Mouse (Mus musculus) hindbrain, embryonic 11.5 days (tissue): ENCODE data around the gene Psmc5. TPM values are rescaled to one million over a fixed set of nuclear protein-coding genes. Genes with fewer than 3 reads are reported as not detected.

ENCODE experiments used
- ATAC-seq: fragments of 200-750 bp; cut with Nextera tagmentation; 2 replicates; pipeline ENCODE4 v1.8.0; 2017; ENCODE audit warnings: mild to moderate bottlenecking, moderate TSS enrichment, moderate library complexity; ENCODE audit not compliant: low FRiP score
- DNase-seq: peaks from one replicate; pipeline ENCODE4 v3.0.0-alpha.2; 2015; ENCODE audit warnings: low spot score
- H3K27ac ChIP-seq: fragments of 300-500 bp; sonication (generic); 2 replicates; pipeline ENCODE4 v1.5.1; 2014; ENCODE audit warnings: mild to moderate bottlenecking, low read depth, low read length
- H3K27me3 ChIP-seq: fragments of 300-500 bp; sonication (generic); 2 replicates; pipeline ENCODE4 v1.6.1; 2014; ENCODE audit warnings: mild to moderate bottlenecking, low read length, moderate library complexity, mixed read lengths; ENCODE audit not compliant: control insufficient read depth, insufficient read depth
- H3K36me3 ChIP-seq: fragments of 300-500 bp; sonication (generic); 2 replicates; pipeline ENCODE4 v1.6.1; 2014; ENCODE audit warnings: mild to moderate bottlenecking, low read length, moderate library complexity, mixed read lengths; ENCODE audit not compliant: control insufficient read depth, insufficient read depth
- H3K4me1 ChIP-seq: fragments of 300-500 bp; sonication (generic); replicated peaks from 2 replicates; pipeline ENCODE4 v1.6.1; 2014; ENCODE audit warnings: low read length, mixed read lengths; ENCODE audit not compliant: control insufficient read depth, insufficient read depth
- H3K4me2 ChIP-seq: fragments of 300-500 bp; sonication (generic); replicated peaks from 2 replicates; pipeline ENCODE4 v1.6.1; 2014; ENCODE audit warnings: mild to moderate bottlenecking, low read depth, low read length
- H3K4me3 ChIP-seq: fragments of 300-500 bp; sonication (generic); 2 replicates; pipeline ENCODE4 v1.5.1; 2014; ENCODE audit warnings: low read depth, low read length
- H3K9ac ChIP-seq: fragments of 300-500 bp; sonication (generic); 2 replicates; pipeline ENCODE4 v1.6.1; 2014; ENCODE audit warnings: low read depth, low read length
- H3K9me3 ChIP-seq: fragments of 300-500 bp; sonication (generic); 2 replicates; pipeline ENCODE4 v1.6.1; 2016; ENCODE audit warnings: low read length; ENCODE audit not compliant: control insufficient read depth
- WGBS: fragments of 180-500 bp; shearing (Covaris S2); extraction: QIAGEN DNeasy Blood & Tissue Kit; methylation state at CpG from one replicate; pipeline ENCODE4 v1.1.7; 2014; 5-methylcytosine and 5-hydroxymethylcytosine counted together
- polyA plus RNA-seq: library from polyadenylated mRNA; unstranded; fragments of >200 nt; fragmentation: Nextera tagmentation; extraction: Ambion mirVana; gene quantifications from 2 replicates; pipeline ENCODE4 v1.2.1, GENCODE M21; 2014

The Psmc5 gene
- polyA plus RNA-seq, 1 experiment from 2014 or later = 381 TPM

GRCm38 (mm10) chr11:106246834-106247233 is 9.1 kb upstream of the Psmc5 start:
- WGBS = 89% methylated on average over 1 of the region's 1 CpGs
- Histone ChIP-seq H3K4me1 (no peaks in the 10 kb centered on the region), H3K9me3 (no peaks in the 10 kb centered on the region), H3K4me2 (no peak overlapping the region), H3K9ac (no peak overlapping the region), H3K27ac (no peak overlapping the region), H3K4me3 (no peak overlapping the region), H3K36me3 (peaks cover 28% of the 10 kb centered on the region), H3K27me3 (no peaks in the 10 kb centered on the region)
- ATAC-seq (no peak), DNase-seq (no peak)

GRCm38 (mm10) chr11:106249326-106249725 is 6.6 kb upstream of the Psmc5 start:
- no peak for ATAC-seq

GRCm38 (mm10) chr11:106254767-106255166 is 1.2 kb upstream of the Psmc5 start:
- Histone ChIP-seq H3K4me2 (peak overlapping the region; percentile 92), H3K9me3 (no peaks in the 10 kb centered on the region), H3K27ac (no peak overlapping the region), H3K4me1 (peaks cover 6% of the 10 kb centered on the region), H3K27me3 (no peaks in the 10 kb centered on the region), H3K36me3 (peaks cover 8% of the 10 kb centered on the region), H3K4me3 (peak overlapping the region; percentile 77), H3K9ac (peak overlapping the region; percentile 67)
- ATAC-seq (no peak), DNase-seq (no peak)
- 22% methylated on average over 2 of the region's 2 CpGs for WGBS

More at GRCm38 (mm10) chr11:106249326-106249725, 6.6 kb upstream of the Psmc5 start:
- H3K9me3 ChIP-seq = no peaks in the 10 kb centered on the region
- H3K36me3 ChIP-seq = peaks cover 22% of the 10 kb centered on the region
- no peak for DNase-seq
- H3K4me1 ChIP-seq = no peaks in the 10 kb centered on the region
- no peak overlapping the region for H3K27ac ChIP-seq
- H3K4me2 ChIP-seq = no peak overlapping the region
- H3K4me3 ChIP-seq = no peak overlapping the region
- 89% methylated on average over 7 of the region's 7 CpGs for WGBS
- H3K27me3 ChIP-seq = no peaks in the 10 kb centered on the region
- no peak overlapping the region for H3K9ac ChIP-seq

GRCm38 (mm10) chr11:106255174-106255573 is 780 bp upstream of the Psmc5 start:
- DNase-seq = no peak
- Histone ChIP-seq H3K4me2 (peak overlapping the region; percentile 92), H3K4me3 (peak overlapping the region; percentile 77), H3K9me3 (no peaks in the 10 kb centered on the region), H3K27me3 (no peaks in the 10 kb centered on the region), H3K36me3 (peaks cover 7% of the 10 kb centered on the region), H3K27ac (no peak overlapping the region), H3K4me1 (peaks cover 6% of the 10 kb centered on the region), H3K9ac (peak overlapping the region; percentile 67)
- ATAC-seq = no peak
- WGBS = 4% methylated on average over 22 of the region's 22 CpGs

- Histone ChIP-seq H3K4me3 (peak overlapping the region; percentile 77), H3K36me3 (peaks cover 6% of the 10 kb centered on the region), H3K4me1 (peaks cover 6% of the 10 kb centered on the region), H3K27ac (no peak overlapping the region), H3K4me2 (peak overlapping the region; percentile 92), H3K27me3 (no peaks in the 10 kb centered on the region), H3K9ac (peak overlapping the region; percentile 67), H3K9me3 (no peaks in the 10 kb centered on the region)
- WGBS = 77% methylated on average over 5 of the region's 5 CpGs
- ATAC-seq (no peak), DNase-seq (no peak)
These were observed 821 bp downstream of the Psmc5 start for GRCm38 (mm10) chr11:106256775-106257174.

GRCm38 (mm10) chr11:106260826-106261450 is 5.0 kb downstream of the Psmc5 start:
- H3K4me2 ChIP-seq = no peak overlapping the region
- H3K9ac ChIP-seq = no peak overlapping the region
- H3K9me3 ChIP-seq = no peaks in the 10 kb centered on the region
- H3K27ac ChIP-seq = no peak overlapping the region
- WGBS = 81% methylated on average over 14 of the region's 14 CpGs
- no peak for ATAC-seq
- H3K27me3 ChIP-seq = no peaks in the 10 kb centered on the region
- H3K4me3 ChIP-seq = no peak overlapping the region
- peaks cover 28% of the 10 kb centered on the region for H3K36me3 ChIP-seq
- DNase-seq = no peak
- peaks cover 4% of the 10 kb centered on the region; the same call in 1 of the 2 replicates for H3K4me1 ChIP-seq

- no peaks in the 10 kb centered on the region for H3K27me3 ChIP-seq
- H3K9ac ChIP-seq = no peak overlapping the region
- DNase-seq (no peak), ATAC-seq (no peak)
- H3K4me1 ChIP-seq = peaks cover 7% of the 10 kb centered on the region
- no peak overlapping the region for H3K27ac ChIP-seq
- no peaks in the 10 kb centered on the region for H3K9me3 ChIP-seq
- H3K36me3 ChIP-seq = peaks cover 30% of the 10 kb centered on the region
- H3K4me3 ChIP-seq = no peak overlapping the region
- WGBS = 93% methylated on average over 9 of the region's 9 CpGs
- H3K4me2 ChIP-seq = no peak overlapping the region
These were observed 8.0 kb downstream of the Psmc5 start for GRCm38 (mm10) chr11:106263963-106264362.

- ATAC-seq = no peak
- peaks cover 11% of the 10 kb centered on the region for H3K4me1 ChIP-seq
- H3K4me3 ChIP-seq = no peak overlapping the region
- 94% methylated on average over 15 of the region's 15 CpGs for WGBS
- no peaks in the 10 kb centered on the region for H3K27me3 ChIP-seq
- no peaks in the 10 kb centered on the region for H3K9me3 ChIP-seq
- no peak for DNase-seq
- H3K9ac ChIP-seq = no peak overlapping the region
- H3K36me3 ChIP-seq = peaks cover 30% of the 10 kb centered on the region
- no peak overlapping the region for H3K4me2 ChIP-seq
- H3K27ac ChIP-seq = no peak overlapping the region
These were observed 9.0 kb downstream of the Psmc5 start for GRCm38 (mm10) chr11:106264988-106265387.

GRCm38 (mm10) chr11:106265570-106265969 is 9.6 kb downstream of the Psmc5 start:
- DNase-seq (no peak), ATAC-seq (no peak)
- H3K9me3 ChIP-seq = no peaks in the 10 kb centered on the region
- H3K27me3 ChIP-seq = no peaks in the 10 kb centered on the region
- no peak overlapping the region for H3K4me3 ChIP-seq
- H3K4me1 ChIP-seq = peaks cover 14% of the 10 kb centered on the region
- H3K36me3 ChIP-seq = peaks cover 30% of the 10 kb centered on the region
- H3K4me2 ChIP-seq = no peak overlapping the region
- no peak overlapping the region for H3K27ac ChIP-seq
- WGBS = 97% methylated on average over 4 of the region's 4 CpGs
- H3K9ac ChIP-seq = no peak overlapping the region
